Mouse (Mus musculus) neutrophil, adult 65 days (primary cell): ENCODE measurements around the gene Zfp759. TPM values are rescaled to one million over a fixed set of nuclear protein-coding genes. Genes with fewer than 3 reads are reported as not detected.

Experiments used
- total RNA-seq: library from RNA; stranded (reverse); gene quantifications from 2 replicates; pipeline ENCODE4 v1.2.4, GENCODE M21; 2023

Gene Zfp759
- total RNA-seq = 0.76 and 1.1 TPM in 2 replicates

GRCm38 (mm10) chr13:67121360-67121759 is at the start of gene Zfp759:
Gene Zfp759 (plus strand): TSS chr13:67121660.

GRCm38 (mm10) chr13:67097876-67098275 is 23.6 kb upstream of the Zfp759 start, which contains the start of gene Zfp708:
Gene Zfp708 (minus strand): TSS chr13:67097976.

GRCm38 (mm10) chr13:67108194-67108820 is 13.2 kb upstream of the Zfp759 start, which contains the start of gene Gm28557:
Gene Gm28557 (minus strand): TSS chr13:67108604.

GRCm38 (mm10) chr13:67116163-67116562 is 5.3 kb upstream of the Zfp759 start, which contains the start of gene Rslcan18:
Gene Rslcan18 (minus strand): TSS chr13:67116263.

GRCm38 (mm10) chr13:67172991-67173722 is 51.7 kb downstream of the Zfp759 start, which contains the start of gene Rsl1:
Gene Rsl1 (plus strand): TSS chr13:67173182.

Other genes with a start within 250 kb of the Zfp759 start
- 1.6 and 1.7 TPM in 2 replicates for gene Gm10767, start 216.7 kb upstream of the Zfp759 start, total RNA-seq
- 0.85 and 1.0 TPM in 2 replicates for gene Zfp712, start 60.5 kb upstream of the Zfp759 start, total RNA-seq
- gene Zfp708, start 23.7 kb upstream of the Zfp759 start, total RNA-seq = not detected in 2 replicates
- gene Gm28557, start 13.1 kb upstream of the Zfp759 start, total RNA-seq = 0.38 and 0.93 TPM in 2 replicates
- 0.19 TPM in 1 of 2 replicates, not detected in the other for gene Rslcan18, start 5.4 kb upstream of the Zfp759 start, total RNA-seq
- 0.41 and 0.95 TPM in 2 replicates for gene Rsl1, start 51.5 kb downstream of the Zfp759 start, total RNA-seq
- gene Zfp455, start 72.8 kb downstream of the Zfp759 start, total RNA-seq = 0.35 and 0.39 TPM in 2 replicates
- gene Zfp458, start 156.8 kb downstream of the Zfp759 start, total RNA-seq = 1.1 and 1.6 TPM in 2 replicates
- 0.36 and 0.60 TPM in 2 replicates for gene Zfp457, start 184.8 kb downstream of the Zfp759 start, total RNA-seq
- 4.2 and 7.0 TPM in 2 replicates for gene Zfp595, start 210.9 kb downstream of the Zfp759 start, total RNA-seq
- gene Gm28044, start 238.9 kb downstream of the Zfp759 start, total RNA-seq = 2.2 TPM in 1 of 2 replicates, not detected in the other
- gene Zfp953, start 238.9 kb downstream of the Zfp759 start, total RNA-seq = 3.7 and 4.8 TPM in 2 replicates